Comparison of ENCODE assay signal across 8 mouse cellular contexts in genomic region chr11:106920551-106921379, GRCm38 (mm10). TPM values are rescaled to one million over a fixed set of nuclear protein-coding genes. Genes with fewer than 3 reads are reported as not detected.
A peak's percentile ranks its signal among the peaks of the same experiment; 100 is the strongest.
DNase-seq lines count a peak whose midpoint lies in the region; ATAC-seq and TF ChIP-seq lines count a peak whose summit lies in the region.

Smurf2 (minus strand) TSS chr11:106920715.

- TF ChIP-seq CTCF in G1E (IDR thresholded peaks at IDR 0.05; ENCODE audit: low read depth, low read length): no peak

- peak within 1 kb of the TSS; percentile 85 for H3K4me3 ChIP-seq in G1E (ENCODE audit: low read depth, low read length)
- H3K4me3 ChIP-seq in forebrain, embryonic 15.5 days: peak within 1 kb of the TSS; percentile 81
- peak within 1 kb of the TSS; percentile 79 for H3K4me3 ChIP-seq in neural tube, embryonic 14.5 days (ENCODE audit: low read depth, low read length)

- no peaks in the 10 kb centered on the region for H3K9me3 ChIP-seq in G1E (replicated peaks)
- H3K9me3 ChIP-seq in forebrain, embryonic 15.5 days: no peaks in the 10 kb centered on the region
- H3K9me3 ChIP-seq in neural tube, embryonic 14.5 days (ENCODE audit: control insufficient read depth, low read length): no peaks in the 10 kb centered on the region

- 4% methylated on average over 48 of the region's 72 CpGs for WGBS in forebrain, embryonic 15.5 days
- 4% methylated on average over 46 of the region's 72 CpGs for WGBS in neural tube, embryonic 14.5 days

- H3K27me3 ChIP-seq in G1E (ENCODE audit: insufficient read depth, low read length): peaks cover 2% of the 10 kb centered on the region; the same call in 1 of the 2 replicates
- H3K27me3 ChIP-seq in forebrain, embryonic 15.5 days: no peaks in the 10 kb centered on the region
- H3K27me3 ChIP-seq in neural tube, embryonic 14.5 days (ENCODE audit: control insufficient read depth, insufficient read depth, low read length): no peaks in the 10 kb centered on the region; the same call in 1 of the 2 replicates

- peak; percentile 51 for ATAC-seq in G1E (ENCODE audit: extremely low read depth, insufficient number of reproducible peaks, low FRiP score, poor library complexity, severe bottlenecking)
- peak; percentile 97 for ATAC-seq in forebrain, embryonic 15.5 days (replicated peaks)
- peak; percentile 95 for ATAC-seq in neural tube, embryonic 14.5 days (ENCODE audit: low read depth)

- peak within 1 kb of the TSS; percentile 98 for H3K9ac ChIP-seq in forebrain, embryonic 15.5 days (replicated peaks)
- H3K9ac ChIP-seq in neural tube, embryonic 14.5 days (replicated peaks; ENCODE audit: low read depth, low read length): peak within 1 kb of the TSS; percentile 83

- H3K36me3 ChIP-seq in G1E (replicated peaks): no peaks in the 10 kb centered on the region
- H3K36me3 ChIP-seq in forebrain, embryonic 15.5 days: no peaks in the 10 kb centered on the region
- H3K36me3 ChIP-seq in neural tube, embryonic 14.5 days (ENCODE audit: control insufficient read depth, insufficient read depth, low read length): no peaks in the 10 kb centered on the region

- peaks cover 19% of the 10 kb centered on the region for H3K4me1 ChIP-seq in G1E (ENCODE audit: insufficient read depth, low read depth, low read length)
- H3K4me1 ChIP-seq in forebrain, embryonic 15.5 days: peaks cover 31% of the 10 kb centered on the region
- H3K4me1 ChIP-seq in neural tube, embryonic 14.5 days (ENCODE audit: control insufficient read depth, insufficient read depth, low read length): peaks cover 22% of the 10 kb centered on the region

- intact Hi-C loops in heart, postnatal 25 days (cut with DNase I): loop anchor here (2.0 kb wide), 1 partner anchor 58 kb away; no protein-coding TSS in a partner anchor

- DNase-seq in G1E (ENCODE audit: low spot score): peak; percentile 90
- DNase-seq in cerebellum, adult 11-12 months: peak; percentile 90
- peak; percentile 77 for DNase-seq in heart, postnatal 25 days (ENCODE audit: low spot score)
- DNase-seq in layer of hippocampus, adult 18-20 months (ENCODE audit: low spot score in 2 of 2): peak; percentile 71 to 80
- peak; percentile 86 to 88 for DNase-seq in lung, adult 18-20 months
- peak; percentile 89 for DNase-seq in testis, postnatal 10 days (ENCODE audit: low spot score)

- H3K27ac ChIP-seq in forebrain, embryonic 15.5 days (replicated peaks): peak within 1 kb of the TSS; percentile 95
- H3K27ac ChIP-seq in neural tube, embryonic 14.5 days (ENCODE audit: low read depth, low read length): peak within 1 kb of the TSS; percentile 92

- peak within 1 kb of the TSS; percentile 90 for H3K4me2 ChIP-seq in forebrain, embryonic 15.5 days (replicated peaks)
- peak within 1 kb of the TSS; percentile 83 for H3K4me2 ChIP-seq in neural tube, embryonic 14.5 days (ENCODE audit: low read depth, low read length)

RNA-seq across cellular contexts. Expression of gene Smurf2, which starts in this region (rescaled TPM):
- total RNA-seq in G1E (2014; fragmentation: Nextera tagmentation) (27.9 and 28.1 TPM in 2 replicates), G1E (2017) (20.0 TPM in 2 replicates)
- 2.2 and 2.4 TPM in 2 replicates for polyA plus RNA-seq in G1E (2012)
- 15.4 and 16.0 TPM in 2 replicates for polyA plus RNA-seq in forebrain, embryonic 15.5 days (2015; fragmentation: Nextera tagmentation; extraction: Ambion mirVana)
- total RNA-seq in heart, postnatal 25 days (2021): 10 to 100 TPM; 35.4 to 41.0 TPM
- total RNA-seq in layer of hippocampus, adult 18-20 months (2021): 10 to 100 TPM; 28.4 to 29.4 TPM
- polyA plus RNA-seq in neural tube, embryonic 14.5 days (2014; fragmentation: Nextera tagmentation; extraction: Ambion mirVana): 18.6 and 19.5 TPM in 2 replicates

Comparison
In these comparisons a context has a peak if more than half of its experiments do, and no peak if none do; other contexts are left out.
1. Peak in every context shown above with its lines: DNase-seq, ATAC-seq, H3K4me3 ChIP-seq and H3K27ac ChIP-seq.